In the genomic region with DNA sequence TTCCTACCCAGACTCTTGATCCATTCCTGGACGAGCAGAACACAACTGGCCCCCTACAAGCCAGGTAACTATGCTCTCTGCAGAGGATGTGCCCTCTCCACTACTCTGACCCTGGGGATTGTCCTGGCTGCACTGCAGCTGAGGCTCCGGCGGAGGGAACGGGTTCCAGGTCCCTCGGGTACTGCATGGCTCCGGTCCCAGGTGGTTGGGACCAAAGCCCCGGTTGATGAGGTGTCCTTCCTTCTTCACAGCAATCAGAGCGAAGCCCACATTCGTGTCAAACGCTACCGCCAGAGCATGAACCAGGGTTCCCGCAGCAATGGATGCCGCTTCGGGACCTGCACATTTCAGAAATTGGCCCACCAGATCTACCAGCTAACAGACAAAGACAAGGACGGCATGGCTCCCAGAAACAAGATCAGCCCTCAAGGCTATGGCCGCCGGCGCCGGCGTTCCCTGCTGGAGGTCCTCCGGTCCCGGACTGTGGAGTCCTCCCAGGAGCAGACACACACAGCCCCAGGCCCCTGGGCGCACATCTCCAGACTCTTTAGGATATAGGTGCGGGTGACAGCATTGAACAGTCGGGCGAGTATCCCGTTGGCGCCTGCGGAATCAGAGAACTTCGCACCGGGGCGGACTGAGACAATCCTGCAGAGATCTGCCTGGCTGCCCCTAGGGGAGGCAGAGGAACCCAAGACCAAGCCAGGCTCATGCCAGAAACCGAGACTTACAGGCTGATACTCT, we compare ENCODE assay signal across 8 mouse cellular contexts. TPM values are rescaled to one million over a fixed set of nuclear protein-coding genes. Genes with fewer than 3 reads are reported as not detected.
DNase-seq lines count a peak whose midpoint lies in the region; ATAC-seq lines count a peak whose summit lies in the region.

No protein-coding gene starts in this region.

- H3K27ac ChIP-seq in heart, embryonic 16.5 days (ENCODE audit: low read length), result no peak overlapping the region

- no peaks in the 10 kb centered on the region for H3K9me3 ChIP-seq in heart, embryonic 16.5 days (replicated peaks; ENCODE audit: control insufficient read depth, low read length)

- H3K36me3 ChIP-seq in heart, embryonic 16.5 days (ENCODE audit: control insufficient read depth, insufficient read depth), result no peaks in the 10 kb centered on the region

- peak overlapping the region; percentile 97 for H3K4me2 ChIP-seq in heart, embryonic 16.5 days (ENCODE audit: low read depth, low read length)

- no peaks in the 10 kb centered on the region; the same call in none of the 2 replicates for H3K27me3 ChIP-seq in heart, embryonic 16.5 days (ENCODE audit: control insufficient read depth, insufficient read depth, low read length)

- peak overlapping the region; percentile 62 for H3K4me3 ChIP-seq in heart, embryonic 16.5 days (ENCODE audit: low read length)

- no peak for ATAC-seq in heart, embryonic 16.5 days (replicated peaks; ENCODE audit: extremely low read depth, insufficient read depth, low FRiP score)

- peak; percentile 16 for DNase-seq in cerebellum, adult 11 months
- DNase-seq in cerebellum, adult 9-10 months, result no peak
- DNase-seq in A20 (ENCODE audit: low read depth, low spot score), result peak; percentile 76
- DNase-seq in embryo, embryonic 11 days, result peak; percentile 67
- peak; percentile 56 to 59 for DNase-seq in kidney, postnatal 25 days
- DNase-seq in neural tube, embryonic 10.5 days (ENCODE audit: extremely low spot score, low spot score), result peak; percentile 71
- DNase-seq in layer of hippocampus, adult 8-10 months (ENCODE audit: low spot score in 2 of 2), result no peak

- WGBS in heart, embryonic 16.5 days, result 1% methylated on average over 33 of the region's 33 CpGs

- H3K9ac ChIP-seq in heart, embryonic 16.5 days (ENCODE audit: low read length), result peak overlapping the region; percentile 75

- peaks cover 49% of the 10 kb centered on the region for H3K4me1 ChIP-seq in heart, embryonic 16.5 days (ENCODE audit: control insufficient read depth, insufficient read depth, low read length)

RNA-seq across cellular contexts. Expression of a gene that starts 1.3 kb away (rescaled TPM):
- 22.6 and 25.8 TPM in 2 replicates for polyA plus RNA-seq in heart, embryonic 16.5 days (2015; fragmentation: Nextera tagmentation; extraction: Ambion mirVana)
- total RNA-seq in layer of hippocampus, adult 8-10 months (2022), result 1 to 10 TPM; 1.7 to 3.1 (median 2.4) TPM

RNA-seq across cellular contexts. Expression of a gene that starts 14.1 kb away (rescaled TPM):
- polyA plus RNA-seq in heart, embryonic 16.5 days (2015; fragmentation: Nextera tagmentation; extraction: Ambion mirVana), result 30.8 and 35.0 TPM in 2 replicates
- 10 to 100 TPM; 60.8 to 88.6 (median 72.1) TPM for total RNA-seq in layer of hippocampus, adult 8-10 months (2022)

Comparison
In these comparisons a context has a peak if more than half of its experiments do, and no peak if none do; other contexts are left out.
1. DNase-seq: peak in cerebellum, adult 11 months (single experiment), A20 (single experiment), embryo, embryonic 11 days (single experiment), kidney, postnatal 25 days (2 of 2) and neural tube, embryonic 10.5 days (single experiment); none in cerebellum, adult 9-10 months (single experiment) and layer of hippocampus, adult 8-10 months (0 of 2).